Mouse (Mus musculus): ENCODE measurements around the gene Fbxw8. TPM values are rescaled to one million over a fixed set of nuclear protein-coding genes. Genes with fewer than 3 reads are reported as not detected.

Fbxw8 gene
- polyA plus RNA-seq, 1 experiment = 28.3 TPM

DNA sequence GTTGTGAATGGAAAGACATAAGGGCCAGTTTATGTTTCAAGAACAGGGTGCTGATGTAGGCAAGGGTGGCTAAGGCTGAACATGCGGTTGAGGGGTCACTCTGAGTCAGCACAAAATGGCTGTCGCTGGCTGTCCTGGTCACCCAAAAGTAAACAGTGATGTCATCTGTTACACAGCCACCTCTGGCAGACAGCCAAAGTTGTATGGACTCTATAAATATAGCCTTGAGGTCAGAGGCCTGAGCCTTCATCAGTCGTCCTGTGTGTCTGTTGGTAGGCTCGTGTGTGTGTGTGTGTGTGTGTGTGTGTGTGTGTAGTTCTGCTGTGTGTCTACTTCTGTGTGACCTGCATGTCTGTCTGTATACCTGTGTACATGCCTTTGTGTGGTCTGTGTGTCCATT is 1.7 kb upstream of the Fbxw8 start:
- no peaks in the 10 kb centered on the region; the same call in 1 of the 2 replicates for H3K36me3 ChIP-seq (ENCODE audit: control insufficient read depth, insufficient read depth, low read length)
- H3K4me1 ChIP-seq (ENCODE audit: control insufficient read depth, insufficient read depth, insufficient read length, low read length) = no peaks in the 10 kb centered on the region
- TF ChIP-seq POLR2A (IDR thresholded peaks at IDR 0.05; ENCODE audit: low read depth, low read length) (no peak), CTCF (IDR thresholded peaks at IDR 0.05; ENCODE audit: extremely low read depth, insufficient read length, insufficient replicate concordance, low read depth, low read length) (no peak)
- 17% methylated on average over 4 of the region's 4 CpGs for WGBS
- no peaks in the 10 kb centered on the region for H3K27me3 ChIP-seq (ENCODE audit: control insufficient read depth, insufficient read depth, low read length)
- no peak overlapping the region for H3K27ac ChIP-seq (ENCODE audit: insufficient read depth, low read depth, low read length)
- no peak overlapping the region for H3K4me3 ChIP-seq (ENCODE audit: low read depth, low read length)

DNA sequence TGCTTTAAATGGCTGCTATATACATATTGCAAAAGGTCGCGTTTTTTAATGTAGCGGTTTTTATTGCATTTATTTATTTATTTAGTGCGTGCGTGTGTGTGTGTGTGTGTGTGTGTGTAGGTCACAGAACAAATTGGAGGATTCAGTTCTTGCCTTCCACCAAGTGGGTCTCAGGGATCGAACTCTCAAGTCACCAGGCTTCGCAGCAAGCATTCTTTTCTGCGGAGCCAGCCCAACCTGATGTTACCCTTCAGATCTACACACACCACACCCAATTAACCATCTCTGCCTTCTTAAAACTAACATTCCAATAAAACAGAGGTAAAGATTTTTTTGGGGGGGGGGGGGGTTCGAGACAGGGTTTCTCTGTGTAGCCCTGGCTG is 292 bp upstream of the Fbxw8 start:
- H3K4me1 ChIP-seq (ENCODE audit: control insufficient read depth, insufficient read depth, insufficient read length, low read length) = no peaks in the 10 kb centered on the region
- TF ChIP-seq CTCF (IDR thresholded peaks at IDR 0.05; ENCODE audit: extremely low read depth, insufficient read length, insufficient replicate concordance, low read depth, low read length) = no peak
- 10% methylated on average over 9 of the region's 9 CpGs for WGBS
- H3K36me3 ChIP-seq (ENCODE audit: control insufficient read depth, insufficient read depth, low read length) = no peaks in the 10 kb centered on the region; the same call in 1 of the 2 replicates
- no peaks in the 10 kb centered on the region for H3K27me3 ChIP-seq (ENCODE audit: control insufficient read depth, insufficient read depth, low read length)
- H3K4me3 ChIP-seq (ENCODE audit: low read depth, low read length) = peak overlapping the region; percentile 98
- H3K27ac ChIP-seq (ENCODE audit: insufficient read depth, low read depth, low read length) = no peak overlapping the region

DNA sequence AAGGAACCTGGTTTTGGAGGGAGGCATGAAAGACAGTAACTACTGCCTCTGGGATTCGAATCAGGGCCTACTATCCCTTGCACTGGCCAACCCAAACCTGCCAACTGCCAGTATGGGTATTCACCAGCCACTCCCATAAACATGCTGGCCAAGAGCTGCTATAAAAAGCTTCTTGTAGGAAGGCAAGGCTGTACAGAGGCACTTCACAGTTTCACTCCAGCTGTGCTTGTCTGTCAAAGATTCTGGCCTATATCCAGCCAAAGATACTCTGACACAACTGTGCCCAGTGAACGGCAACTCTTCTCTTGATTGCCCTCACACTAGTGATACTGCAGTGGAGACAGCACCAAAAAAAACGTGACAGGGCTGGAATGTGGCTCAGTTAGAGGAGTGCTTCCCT is 5.6 kb downstream of the Fbxw8 start:
- WGBS = 48% methylated on average over 3 of the region's 3 CpGs
- TF ChIP-seq POLR2A (IDR thresholded peaks at IDR 0.05; ENCODE audit: low read depth, low read length) = no peak
- no peak for TF ChIP-seq CTCF (IDR thresholded peaks at IDR 0.05; ENCODE audit: extremely low read depth, insufficient read length, insufficient replicate concordance, low read depth, low read length)
- H3K4me1 ChIP-seq (ENCODE audit: control insufficient read depth, insufficient read depth, insufficient read length, low read length) = 0 out of 2 replicates have a peak, but pooled peaks cover 4% of the 10 kb centered on the region
- no peak overlapping the region for H3K27ac ChIP-seq (ENCODE audit: insufficient read depth, low read depth, low read length)
- no peaks in the 10 kb centered on the region for H3K27me3 ChIP-seq (ENCODE audit: control insufficient read depth, insufficient read depth, low read length)
- no peaks in the 10 kb centered on the region; the same call in 1 of the 2 replicates for H3K36me3 ChIP-seq (ENCODE audit: control insufficient read depth, insufficient read depth, low read length)
- H3K4me3 ChIP-seq (ENCODE audit: low read depth, low read length) = no peak overlapping the region

DNA sequence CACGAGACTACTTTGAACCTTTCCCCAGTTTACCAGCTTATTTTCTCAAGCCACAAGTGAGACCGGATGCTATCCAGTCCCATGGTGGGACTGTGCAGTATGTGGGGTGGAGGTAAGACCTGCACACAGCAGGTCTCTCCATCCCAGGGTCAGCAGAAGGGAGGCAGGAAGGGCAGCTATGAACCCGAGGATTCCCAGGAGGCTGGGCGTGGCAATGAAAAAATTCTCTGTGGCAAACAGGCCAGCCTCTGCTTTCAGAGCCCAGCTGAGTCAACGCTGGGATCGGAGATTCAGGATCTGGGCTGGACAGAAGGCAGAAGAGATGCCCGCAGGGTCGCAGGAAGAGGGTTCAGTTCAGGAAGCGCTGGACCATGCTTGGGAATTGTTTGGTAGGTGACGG is 8.0 kb downstream of the Fbxw8 start:
- no peaks in the 10 kb centered on the region for H3K27me3 ChIP-seq (ENCODE audit: control insufficient read depth, insufficient read depth, low read length)
- no peak overlapping the region for H3K4me3 ChIP-seq (ENCODE audit: low read depth, low read length)
- 0 out of 2 replicates have a peak, but pooled peaks cover 4% of the 10 kb centered on the region for H3K4me1 ChIP-seq (ENCODE audit: control insufficient read depth, insufficient read depth, insufficient read length, low read length)
- H3K27ac ChIP-seq (ENCODE audit: insufficient read depth, low read depth, low read length) = no peak overlapping the region
- peaks cover 2% of the 10 kb centered on the region for H3K36me3 ChIP-seq (ENCODE audit: control insufficient read depth, insufficient read depth, low read length)
- 69% methylated on average over 10 of the region's 10 CpGs for WGBS
- TF ChIP-seq POLR2A (IDR thresholded peaks at IDR 0.05; ENCODE audit: low read depth, low read length) = no peak
- TF ChIP-seq CTCF (IDR thresholded peaks at IDR 0.05; ENCODE audit: extremely low read depth, insufficient read length, insufficient replicate concordance, low read depth, low read length) = no peak

DNA sequence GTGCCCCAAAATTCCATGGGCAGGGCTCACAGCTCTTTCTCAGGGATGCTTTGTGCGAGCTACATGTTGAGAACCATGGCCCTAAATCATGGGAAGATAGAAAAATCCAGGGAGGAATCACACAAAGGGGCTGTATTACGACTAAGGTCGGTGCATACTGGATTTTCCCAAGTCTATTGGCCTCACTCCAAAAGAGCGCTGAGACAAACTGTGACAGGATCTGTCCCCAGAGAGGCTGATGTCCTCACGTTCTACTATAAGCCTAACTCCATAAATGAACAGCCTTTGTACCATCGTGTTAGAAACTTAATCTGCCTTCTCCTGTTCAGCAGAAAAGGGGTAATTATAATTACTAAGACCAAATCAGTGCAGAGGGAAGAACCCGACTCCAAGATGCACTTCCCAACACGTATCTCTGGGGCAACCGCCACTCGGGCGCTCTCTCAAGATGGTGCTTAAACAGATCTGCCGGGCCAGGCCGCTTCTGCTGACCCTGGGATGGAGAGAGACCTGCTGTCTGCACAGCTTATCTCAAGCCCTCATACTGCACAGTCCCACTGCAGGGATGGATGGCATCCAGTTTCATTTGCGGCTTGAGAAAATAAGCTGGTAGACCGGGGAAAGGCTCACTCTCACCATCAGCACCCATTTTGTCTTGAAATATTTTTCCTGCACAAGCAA is 9.1 kb downstream of the Fbxw8 start:
- no peaks in the 10 kb centered on the region for H3K27me3 ChIP-seq (ENCODE audit: control insufficient read depth, insufficient read depth, low read length)
- WGBS = 78% methylated on average over 15 of the region's 15 CpGs
- TF ChIP-seq CTCF (IDR thresholded peaks at IDR 0.05; ENCODE audit: extremely low read depth, insufficient read length, insufficient replicate concordance, low read depth, low read length) (no peak), POLR2A (IDR thresholded peaks at IDR 0.05; ENCODE audit: low read depth, low read length) (no peak)

DNA sequence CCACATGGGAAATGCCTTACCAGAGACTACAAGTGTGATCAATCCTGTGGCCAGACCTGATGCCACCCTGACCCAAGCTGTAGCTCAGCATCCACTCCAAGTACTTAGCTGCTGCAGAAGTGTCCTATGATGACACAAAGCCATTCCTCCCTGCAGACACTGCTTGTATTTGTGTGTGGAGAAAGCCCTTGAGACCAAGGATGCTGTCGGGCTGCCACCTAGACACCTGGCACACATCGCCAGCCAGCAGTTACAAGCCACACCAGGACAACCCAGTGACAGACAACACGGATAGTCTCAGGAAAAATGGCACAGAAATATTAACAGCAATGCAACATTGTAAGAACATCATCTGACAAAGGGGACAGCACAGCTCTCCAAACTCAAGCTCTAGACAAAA is 9.8 kb downstream of the Fbxw8 start:
- H3K36me3 ChIP-seq (ENCODE audit: control insufficient read depth, insufficient read depth, low read length) = peaks cover 11% of the 10 kb centered on the region
- WGBS = 88% methylated on average over 3 of the region's 3 CpGs
- H3K27me3 ChIP-seq (ENCODE audit: control insufficient read depth, insufficient read depth, low read length) = no peaks in the 10 kb centered on the region
- H3K27ac ChIP-seq (ENCODE audit: insufficient read depth, low read depth, low read length) = no peak overlapping the region
- no peak overlapping the region for H3K4me3 ChIP-seq (ENCODE audit: low read depth, low read length)
- TF ChIP-seq POLR2A (IDR thresholded peaks at IDR 0.05; ENCODE audit: low read depth, low read length) (no peak), CTCF (IDR thresholded peaks at IDR 0.05; ENCODE audit: extremely low read depth, insufficient read length, insufficient replicate concordance, low read depth, low read length) (no peak)
- 0 out of 2 replicates have a peak, but pooled peaks cover 4% of the 10 kb centered on the region for H3K4me1 ChIP-seq (ENCODE audit: control insufficient read depth, insufficient read depth, insufficient read length, low read length)

More for the DNA sequence above, 9.1 kb downstream of the Fbxw8 start:
- Histone ChIP-seq H3K4me1 (ENCODE audit: control insufficient read depth, insufficient read depth, insufficient read length, low read length) (0 out of 2 replicates have a peak, but pooled peaks cover 4% of the 10 kb centered on the region), H3K27ac (ENCODE audit: insufficient read depth, low read depth, low read length) (no peak overlapping the region), H3K36me3 (ENCODE audit: control insufficient read depth, insufficient read depth, low read length) (peaks cover 7% of the 10 kb centered on the region), H3K4me3 (ENCODE audit: low read depth, low read length) (no peak overlapping the region)

DNA sequence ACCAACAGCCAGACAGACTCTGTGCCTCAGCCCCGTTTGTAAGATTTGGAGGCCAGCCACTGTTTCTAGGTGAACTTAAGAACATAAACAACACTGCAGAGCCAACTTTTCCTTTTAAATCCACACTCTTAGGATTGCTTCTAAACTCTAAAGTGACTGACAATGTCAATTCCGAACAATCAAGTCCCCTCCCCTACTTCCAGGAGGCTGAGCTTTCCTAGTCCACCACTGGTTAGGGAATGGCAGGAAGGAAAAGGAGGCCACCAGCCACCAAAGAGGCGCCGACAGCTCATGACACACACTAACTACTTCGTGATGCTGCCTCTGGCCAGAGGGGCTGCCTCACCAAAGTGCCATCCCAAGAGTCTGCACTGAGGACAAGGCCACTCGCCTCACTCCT is 10.5 kb downstream of the Fbxw8 start:
- H3K4me1 ChIP-seq (ENCODE audit: control insufficient read depth, insufficient read depth, insufficient read length, low read length) = 0 out of 2 replicates have a peak, but pooled peaks cover 4% of the 10 kb centered on the region
- H3K36me3 ChIP-seq (ENCODE audit: control insufficient read depth, insufficient read depth, low read length) = peaks cover 11% of the 10 kb centered on the region
- no peak overlapping the region for H3K4me3 ChIP-seq (ENCODE audit: low read depth, low read length)
- TF ChIP-seq POLR2A (IDR thresholded peaks at IDR 0.05; ENCODE audit: low read depth, low read length) (no peak), CTCF (IDR thresholded peaks at IDR 0.05; ENCODE audit: extremely low read depth, insufficient read length, insufficient replicate concordance, low read depth, low read length) (no peak)
- no peak overlapping the region for H3K27ac ChIP-seq (ENCODE audit: insufficient read depth, low read depth, low read length)
- WGBS = 86% methylated on average over 6 of the region's 6 CpGs
- no peaks in the 10 kb centered on the region for H3K27me3 ChIP-seq (ENCODE audit: control insufficient read depth, insufficient read depth, low read length)
